Mouse (Mus musculus) lung, embryonic 14.5 days (tissue): ENCODE results near the gene Rgl2. TPM values are rescaled to one million over a fixed set of nuclear protein-coding genes. Genes with fewer than 3 reads are reported as not detected.
A peak's percentile ranks its signal among the peaks of the same experiment; 100 is the strongest.

Experiments used
- ATAC-seq: fragments of 200-750 bp; cut with Nextera tagmentation; 2 replicates; pipeline ENCODE4 v1.8.0; 2017; ENCODE audit warnings: mild to moderate bottlenecking, moderate TSS enrichment, moderate library complexity; ENCODE audit not compliant: insufficient read depth
- DNase-seq: peaks from one replicate; pipeline ENCODE4 v3.0.0-alpha.2; 2015
- H3K27ac ChIP-seq: fragments of 300-500 bp; sonication (generic); 2 replicates; pipeline ENCODE4 v1.5.1; 2014; ENCODE audit warnings: low read depth, mild to moderate bottlenecking, moderate library complexity
- H3K27me3 ChIP-seq: fragments of 300-500 bp; sonication (generic); 2 replicates; pipeline ENCODE4 v1.6.1; 2014; ENCODE audit warnings: low read length, control low read depth; ENCODE audit not compliant: insufficient read depth
- H3K36me3 ChIP-seq: fragments of 300-500 bp; sonication (generic); 2 replicates; pipeline ENCODE4 v1.6.1; 2014; ENCODE audit warnings: control low read depth; ENCODE audit not compliant: insufficient read depth
- H3K4me1 ChIP-seq: fragments of 300-500 bp; sonication (generic); 2 replicates; pipeline ENCODE4 v1.6.1; 2014; ENCODE audit warnings: antibody characterized with exemption, control low read depth; ENCODE audit not compliant: insufficient read depth
- H3K4me2 ChIP-seq: fragments of 300-500 bp; sonication (generic); 2 replicates; pipeline ENCODE4 v1.6.1; 2014; ENCODE audit warnings: mild to moderate bottlenecking
- H3K4me3 ChIP-seq: fragments of 300-500 bp; sonication (generic); 2 replicates; pipeline ENCODE4 v1.5.1; 2014; ENCODE audit warnings: low read depth, low read length
- H3K9ac ChIP-seq: fragments of 300-500 bp; sonication (generic); 2 replicates; pipeline ENCODE4 v1.6.1; 2014
- H3K9me3 ChIP-seq: fragments of 300-500 bp; sonication (generic); 2 replicates; pipeline ENCODE4 v1.6.1; 2016; ENCODE audit warnings: low read depth, low read length, control low read depth
- CTCF ChIP-seq: IDR thresholded peaks from 2 replicates; pipeline ENCODE4 v1.5.1; 2016; ENCODE audit warnings: antibody characterized with exemption, low read depth
- WGBS: fragments of 180-500 bp; shearing (Covaris S2); extraction: QIAGEN DNeasy Blood & Tissue Kit; methylation state at CpG from one replicate; pipeline ENCODE4 v1.1.7; 2014; 5-methylcytosine and 5-hydroxymethylcytosine counted together
- polyA plus RNA-seq: library from polyadenylated mRNA; unstranded; fragments of >200 nt; fragmentation: Nextera tagmentation; extraction: Ambion mirVana; gene quantifications from 2 replicates; pipeline ENCODE4 v1.2.1, GENCODE M21; 2014

Gene Rgl2
- polyA plus RNA-seq, 1 experiment from 2014 or later, result 49.1 TPM

GRCm38 (mm10) chr17:33932970-33933369 lies 3.6 kb downstream of the Rgl2 start:
- H3K36me3 ChIP-seq, result peaks cover 41% of the 10 kb centered on the region

GRCm38 (mm10) chr17:33935422-33936055 lies 6.2 kb downstream of the Rgl2 start:
- Histone ChIP-seq H3K4me2 (no peak overlapping the region), H3K4me3 (no peak overlapping the region), H3K27me3 (no peaks in the 10 kb centered on the region), H3K4me1 (no peaks in the 10 kb centered on the region), H3K9ac (no peak overlapping the region), H3K36me3 (peaks cover 47% of the 10 kb centered on the region), H3K9me3 (no peaks in the 10 kb centered on the region), H3K27ac (no peak overlapping the region)
- no peak for DNase-seq
- no peak for ATAC-seq
- TF ChIP-seq CTCF, result no peak
- 82% methylated on average over 21 of the region's 21 CpGs for whole genome bisulfite sequencing

More at GRCm38 (mm10) chr17:33932970-33933369, 3.6 kb downstream of the Rgl2 start:
- Histone ChIP-seq H3K4me1 (no peaks in the 10 kb centered on the region), H3K9ac (no peak overlapping the region), H3K4me2 (no peak overlapping the region), H3K27me3 (no peaks in the 10 kb centered on the region), H3K9me3 (no peaks in the 10 kb centered on the region), H3K27ac (no peak overlapping the region), H3K4me3 (no peak overlapping the region)
- TF ChIP-seq CTCF, result no peak
- DNase-seq (no peak), ATAC-seq (no peak)
- WGBS, result 89% methylated on average over 15 of the region's 15 CpGs

GRCm38 (mm10) chr17:33936993-33937392 lies 7.7 kb downstream of the Rgl2 start:
- WGBS, result 82% methylated on average over 15 of the region's 15 CpGs
- Histone ChIP-seq H3K4me1 (no peaks in the 10 kb centered on the region), H3K27me3 (no peaks in the 10 kb centered on the region), H3K36me3 (peaks cover 51% of the 10 kb centered on the region), H3K27ac (no peak overlapping the region), H3K4me3 (no peak overlapping the region), H3K9ac (no peak overlapping the region), H3K9me3 (no peaks in the 10 kb centered on the region), H3K4me2 (no peak overlapping the region)
- no peak for ATAC-seq
- DNase-seq, result no peak
- TF ChIP-seq CTCF, result no peak

- Histone ChIP-seq H3K9ac (peak overlapping the region; percentile 62; the same call in 1 of the 2 replicates), H3K27me3 (no peaks in the 10 kb centered on the region), H3K27ac (no peak overlapping the region), H3K36me3 (peaks cover 55% of the 10 kb centered on the region), H3K9me3 (no peaks in the 10 kb centered on the region), H3K4me3 (peak overlapping the region; percentile 83; the same call in 1 of the 2 replicates), H3K4me1 (no peaks in the 10 kb centered on the region), H3K4me2 (peak overlapping the region; percentile 95)
- WGBS, result 72% methylated on average over 11 of the region's 11 CpGs
- DNase-seq (no peak), ATAC-seq (no peak)
- no peak for TF ChIP-seq CTCF
Measured at GRCm38 (mm10) chr17:33938783-33939182, 9.4 kb downstream of the Rgl2 start.

- WGBS, result under 1% methylated on average over 36 of the region's 36 CpGs
- Histone ChIP-seq H3K9ac (peak within 1 kb of the TSS; percentile 62), H3K36me3 (peaks cover 56% of the 10 kb centered on the region), H3K4me3 (peak within 1 kb of the TSS; percentile 83), H3K27me3 (no peaks in the 10 kb centered on the region), H3K4me1 (no peaks in the 10 kb centered on the region), H3K4me2 (peak within 1 kb of the TSS; percentile 95), H3K9me3 (no peaks in the 10 kb centered on the region), H3K27ac (no peak within 1 kb of the TSS)
- ATAC-seq (peak; percentile 91), DNase-seq (peak; percentile 95)
- no peak for TF ChIP-seq CTCF
Measured at GRCm38 (mm10) chr17:33940206-33940805, 11.0 kb downstream of the Rgl2 start, which contains the start of the genes Pfdn6 and Wdr46. Gene Pfdn6 (minus strand): TSS chr17:33940343. Gene Wdr46 (plus strand): TSS chr17:33940660.

GRCm38 (mm10) chr17:33940981-33941380 lies 11.6 kb downstream of the Rgl2 start:
- Histone ChIP-seq H3K27ac (no peak overlapping the region), H3K4me3 (peak overlapping the region; percentile 83), H3K4me1 (no peaks in the 10 kb centered on the region), H3K36me3 (peaks cover 50% of the 10 kb centered on the region), H3K9me3 (no peaks in the 10 kb centered on the region), H3K4me2 (peak overlapping the region; percentile 95), H3K9ac (peak overlapping the region; percentile 62), H3K27me3 (no peaks in the 10 kb centered on the region)
- 1% methylated on average over 26 of the region's 26 CpGs for WGBS
- DNase-seq (no peak), ATAC-seq (peak; percentile 5; the same call in 1 of the 2 replicates)
- no peak for TF ChIP-seq CTCF

- H3K4me2 ChIP-seq, result peak overlapping the region; percentile 95
Measured at GRCm38 (mm10) chr17:33941381-33941780, 12.0 kb downstream of the Rgl2 start.

More at GRCm38 (mm10) chr17:33941381-33941780, 12.0 kb downstream of the Rgl2 start:
- Histone ChIP-seq H3K4me1 (no peaks in the 10 kb centered on the region), H3K27ac (no peak overlapping the region), H3K4me3 (peak overlapping the region; percentile 83), H3K9ac (peak overlapping the region; percentile 62), H3K9me3 (no peaks in the 10 kb centered on the region), H3K36me3 (peaks cover 50% of the 10 kb centered on the region), H3K27me3 (no peaks in the 10 kb centered on the region)
- no peak for TF ChIP-seq CTCF
- no peak for ATAC-seq
- WGBS, result 49% methylated on average over 19 of the region's 19 CpGs
- no peak for DNase-seq
